Mouse (Mus musculus): ENCODE measurements around the gene Fbxo34. TPM values are rescaled to one million over a fixed set of nuclear protein-coding genes. Genes with fewer than 3 reads are reported as not detected.
"Not testable (repeated sequence)": the region's sequence is repeated elsewhere in the genome, so short reads cannot be mapped to it uniquely, and the experiment has no call there.

Gene Fbxo34
- polyA plus RNA-seq (2015; fragmentation: Nextera tagmentation; extraction: Ambion mirVana) = 20.3 and 23.1 TPM in 2 replicates

DNA sequence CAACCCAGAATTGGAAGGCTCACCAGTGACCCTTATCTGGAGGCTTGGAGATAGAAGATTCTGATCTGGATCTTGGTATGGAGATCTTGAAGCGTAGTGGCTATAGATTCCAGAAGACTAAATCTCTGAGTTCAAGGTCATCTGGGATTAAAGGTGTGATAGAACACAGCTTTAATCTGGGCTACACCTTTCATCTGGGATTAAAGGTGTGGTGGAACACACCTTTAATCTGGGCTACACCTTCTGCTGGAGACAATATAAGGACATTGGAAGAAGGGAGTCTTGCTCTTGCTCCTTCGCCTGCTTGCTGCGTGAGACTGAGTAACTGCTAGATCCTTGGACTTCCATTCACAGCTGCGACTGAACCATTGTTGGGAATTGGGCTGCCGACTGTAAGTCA is at the start of gene Fbxo34:
Gene Fbxo34 (plus strand): TSS at position 301 of the 400 bp plus-strand sequence.
- H3K36me3 ChIP-seq (ENCODE audit: control insufficient read depth, insufficient read depth); H3K4me3 ChIP-seq (replicated peaks; ENCODE audit: low read length); H3K9me3 ChIP-seq (ENCODE audit: control insufficient read depth, low read length); ATAC-seq; H3K4me2 ChIP-seq (ENCODE audit: low read length); H3K27ac ChIP-seq (ENCODE audit: low read length); H3K4me1 ChIP-seq (replicated peaks; ENCODE audit: control insufficient read depth, insufficient read depth, low read length); H3K27me3 ChIP-seq (replicated peaks; ENCODE audit: control insufficient read depth, insufficient read depth, low read length); H3K9ac ChIP-seq (replicated peaks; ENCODE audit: low read depth, low read length): not testable (repeated sequence)
- WGBS = 99% methylated on average over 2 of the region's 5 CpGs

DNA sequence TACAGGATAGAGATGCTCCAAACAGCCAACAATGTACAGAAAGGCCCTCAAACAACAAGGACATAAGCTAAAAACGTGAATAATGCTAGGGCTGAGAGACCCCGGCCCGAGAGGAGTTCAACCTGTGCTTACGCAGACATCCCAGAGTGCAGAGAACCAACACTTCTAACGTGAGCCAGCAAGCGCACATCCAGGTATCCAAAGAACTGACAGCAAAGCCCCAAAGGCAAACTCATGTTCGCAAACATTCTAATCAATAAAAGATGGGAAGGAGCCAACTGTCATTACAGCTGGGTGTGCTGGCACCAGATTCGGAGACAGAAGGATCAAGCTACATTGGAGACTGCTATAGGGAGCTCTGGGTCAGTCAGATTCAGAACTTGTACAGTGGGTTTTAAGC is 47.5 kb upstream of the Fbxo34 start:
- Histone ChIP-seq H3K4me1 (replicated peaks; ENCODE audit: control insufficient read depth, insufficient read depth, low read length) (no peaks in the 10 kb centered on the region), H3K4me3 (replicated peaks; ENCODE audit: low read length) (no peak overlapping the region), H3K36me3 (ENCODE audit: control insufficient read depth, insufficient read depth) (no peaks in the 10 kb centered on the region; the same call in 1 of the 2 replicates), H3K27ac (ENCODE audit: low read length) (no peak overlapping the region), H3K9me3 (ENCODE audit: control insufficient read depth, low read length) (no peaks in the 10 kb centered on the region), H3K9ac (replicated peaks; ENCODE audit: low read depth, low read length) (no peak overlapping the region), H3K27me3 (replicated peaks; ENCODE audit: control insufficient read depth, insufficient read depth, low read length) (no peaks in the 10 kb centered on the region), H3K4me2 (ENCODE audit: low read length) (no peak overlapping the region)
- ATAC-seq = no peak
- 95% methylated on average over 8 of the region's 8 CpGs for WGBS

DNA sequence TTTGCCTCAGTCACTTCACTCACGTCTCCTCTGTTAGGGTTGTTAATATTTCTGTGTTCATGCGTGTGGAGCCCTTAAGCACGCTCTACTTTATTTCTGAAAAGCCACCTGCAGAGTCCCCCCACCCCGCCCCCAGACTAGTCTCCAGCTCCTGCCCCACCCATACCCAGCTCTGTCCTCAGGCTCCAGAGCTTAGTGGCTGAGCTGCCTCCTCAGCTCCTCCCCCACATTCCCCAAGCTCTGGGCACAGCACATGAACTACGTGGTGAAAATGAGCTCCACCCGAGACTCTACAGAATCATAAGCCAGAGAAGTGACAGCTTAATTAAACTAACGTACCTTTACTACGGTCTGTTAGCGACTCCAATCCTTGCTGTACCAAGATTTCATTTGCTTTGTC is 44.2 kb upstream of the Fbxo34 start:
- ATAC-seq = no peak
- WGBS = 83% methylated on average over 9 of the region's 9 CpGs
- H3K36me3 ChIP-seq (ENCODE audit: control insufficient read depth, insufficient read depth) = peaks cover 4% of the 10 kb centered on the region; the same call in 1 of the 2 replicates
- H3K4me2 ChIP-seq (ENCODE audit: low read length) = no peak overlapping the region
- no peak overlapping the region for H3K4me3 ChIP-seq (replicated peaks; ENCODE audit: low read length)
- no peaks in the 10 kb centered on the region for H3K27me3 ChIP-seq (replicated peaks; ENCODE audit: control insufficient read depth, insufficient read depth, low read length)
- no peak overlapping the region for H3K27ac ChIP-seq (ENCODE audit: low read length)
- no peak overlapping the region for H3K9ac ChIP-seq (replicated peaks; ENCODE audit: low read depth, low read length)
- no peaks in the 10 kb centered on the region for H3K4me1 ChIP-seq (replicated peaks; ENCODE audit: control insufficient read depth, insufficient read depth, low read length)
- no peaks in the 10 kb centered on the region for H3K9me3 ChIP-seq (ENCODE audit: control insufficient read depth, low read length)

DNA sequence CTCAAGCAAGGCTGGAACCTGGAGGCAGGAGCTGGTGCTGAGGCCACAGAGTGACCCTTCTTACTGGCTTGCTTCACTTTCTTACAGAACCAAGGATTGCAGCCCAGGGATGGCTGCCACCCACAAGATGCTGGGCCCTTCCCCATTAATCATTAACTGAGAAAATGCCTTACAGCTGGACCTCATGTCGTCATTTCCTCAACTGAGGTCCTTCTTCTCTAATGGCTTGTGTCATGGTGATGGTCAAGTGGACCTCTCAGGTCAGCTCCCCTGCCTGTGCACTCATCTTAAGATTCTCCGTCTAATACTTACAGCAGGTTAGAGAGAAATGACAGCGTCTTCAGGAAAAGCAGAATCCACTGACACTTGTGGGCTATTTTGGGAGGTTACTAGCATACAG is 32.9 kb upstream of the Fbxo34 start:
- Histone ChIP-seq H3K36me3 (ENCODE audit: control insufficient read depth, insufficient read depth) (no peaks in the 10 kb centered on the region), H3K27me3 (replicated peaks; ENCODE audit: control insufficient read depth, insufficient read depth, low read length) (no peaks in the 10 kb centered on the region), H3K9ac (replicated peaks; ENCODE audit: low read depth, low read length) (peak overlapping the region; percentile 13; the same call in 1 of the 2 replicates), H3K4me1 (replicated peaks; ENCODE audit: control insufficient read depth, insufficient read depth, low read length) (peaks cover 16% of the 10 kb centered on the region), H3K4me3 (replicated peaks; ENCODE audit: low read length) (peak overlapping the region; percentile 59), H3K4me2 (ENCODE audit: low read length) (peak overlapping the region; percentile 81), H3K9me3 (ENCODE audit: control insufficient read depth, low read length) (no peaks in the 10 kb centered on the region), H3K27ac (ENCODE audit: low read length) (no peak overlapping the region)
- 40% methylated on average over 3 of the region's 3 CpGs for WGBS
- no peak for ATAC-seq

DNA sequence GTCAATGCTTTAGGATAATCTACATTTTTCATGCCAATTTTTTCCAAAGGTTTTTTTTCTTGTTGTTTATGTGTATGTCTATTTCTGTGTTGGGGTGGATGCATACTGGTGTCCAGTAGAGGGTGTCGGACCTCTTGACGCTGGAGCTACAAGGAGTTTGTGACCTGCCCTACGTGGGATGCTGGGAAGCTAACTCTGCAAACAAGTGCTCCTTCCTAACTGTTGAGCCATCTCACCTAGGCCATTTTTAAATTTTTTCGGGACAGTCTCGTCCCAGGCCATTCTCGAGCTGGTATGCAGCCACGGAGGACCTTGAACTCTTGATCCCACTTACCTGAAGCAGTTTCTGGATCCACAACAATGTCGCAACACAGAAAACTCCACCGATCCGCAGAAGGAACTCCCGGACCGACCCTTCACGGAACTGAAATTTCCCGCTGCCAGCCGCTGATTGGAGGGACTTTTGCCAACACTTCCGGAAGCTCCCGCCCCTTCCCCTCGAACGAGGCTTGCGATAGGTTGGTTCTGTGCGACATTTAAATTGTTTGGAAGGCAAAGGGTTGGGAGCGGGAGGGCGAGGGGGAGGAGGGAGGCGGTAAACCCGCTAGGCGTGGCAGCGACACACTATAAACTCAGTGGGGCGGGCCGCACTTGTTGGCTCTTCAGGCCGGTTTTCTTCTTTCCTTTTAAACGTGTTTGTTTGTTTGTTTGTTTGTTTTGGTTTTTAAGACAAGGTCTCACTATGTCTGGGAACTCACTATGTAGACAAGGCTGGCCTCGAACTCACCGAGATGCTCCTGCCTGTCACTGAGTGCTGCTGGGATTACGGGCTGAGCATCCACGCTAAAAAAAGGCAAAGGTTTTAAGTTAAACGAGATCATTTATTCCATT is 32.2 kb upstream of the Fbxo34 start, which contains the start of gene Dlgap5:
Gene Dlgap5 (minus strand): TSS at position 633 of the 891 bp plus-strand sequence.
- H3K9me3 ChIP-seq (ENCODE audit: control insufficient read depth, low read length) = no peaks in the 10 kb centered on the region
- H3K27ac ChIP-seq (ENCODE audit: low read length) = no peak within 1 kb of the TSS
- peak within 1 kb of the TSS; percentile 81 for H3K4me2 ChIP-seq (ENCODE audit: low read length)
- H3K4me1 ChIP-seq (replicated peaks; ENCODE audit: control insufficient read depth, insufficient read depth, low read length) = peaks cover 16% of the 10 kb centered on the region
- H3K4me3 ChIP-seq (replicated peaks; ENCODE audit: low read length) = peak within 1 kb of the TSS; percentile 59
- peak within 1 kb of the TSS; percentile 55 for H3K9ac ChIP-seq (replicated peaks; ENCODE audit: low read depth, low read length)
- H3K36me3 ChIP-seq (ENCODE audit: control insufficient read depth, insufficient read depth) = no peaks in the 10 kb centered on the region
- ATAC-seq = peak; percentile 99
- H3K27me3 ChIP-seq (replicated peaks; ENCODE audit: control insufficient read depth, insufficient read depth, low read length) = no peaks in the 10 kb centered on the region
- 1% methylated on average over 36 of the region's 36 CpGs for WGBS

DNA sequence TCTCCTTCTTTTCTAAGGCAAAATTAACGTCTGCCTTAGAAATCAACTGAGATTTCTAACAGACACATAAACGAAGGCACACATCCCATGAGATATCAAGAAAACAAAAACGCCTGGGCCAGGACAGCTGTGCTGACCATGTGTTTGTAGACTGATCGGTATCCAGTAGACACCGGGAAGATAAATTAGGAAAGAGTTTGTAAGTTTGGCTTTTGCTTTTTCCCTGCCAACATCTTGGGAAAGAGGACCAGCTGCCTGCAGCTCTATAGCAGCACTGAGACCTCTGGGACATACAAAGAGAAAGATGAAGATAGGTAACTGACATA is 31.6 kb upstream of the Fbxo34 start:
- WGBS = 54% methylated on average over 5 of the region's 5 CpGs
- peak overlapping the region; percentile 55 for H3K9ac ChIP-seq (replicated peaks; ENCODE audit: low read depth, low read length)

DNA sequence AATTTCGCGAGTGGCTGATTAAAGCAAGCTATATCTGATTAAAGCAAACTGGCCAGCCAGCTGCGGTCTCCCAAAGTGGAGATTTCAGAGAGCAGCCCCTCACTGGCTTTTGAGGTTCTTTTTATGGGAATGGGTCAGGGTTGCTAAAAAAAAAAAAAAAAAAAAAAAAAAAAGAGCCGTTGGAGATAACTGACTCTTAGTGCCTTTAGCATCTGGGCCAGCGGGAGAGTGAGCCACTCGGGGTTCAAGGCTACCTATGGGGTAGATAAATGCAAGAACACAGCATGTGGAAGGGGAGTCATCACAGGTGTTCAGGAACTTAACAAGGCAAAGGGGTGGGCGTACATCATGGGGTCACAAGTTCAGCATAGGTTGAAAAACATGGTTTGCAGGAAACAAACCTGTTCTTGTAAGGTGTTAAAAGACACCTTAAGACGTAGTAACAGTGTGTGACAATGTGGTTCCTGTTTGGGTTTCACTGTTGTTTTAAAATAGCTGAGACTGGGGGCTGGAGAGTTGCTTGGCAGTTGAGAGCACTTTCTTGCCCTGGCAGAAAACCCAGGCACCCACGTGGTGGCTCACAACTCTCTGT is 31.1 kb upstream of the Fbxo34 start:
- H3K4me2 ChIP-seq (ENCODE audit: low read length) = no peak overlapping the region
- WGBS = 89% methylated on average over 9 of the region's 9 CpGs
- no peaks in the 10 kb centered on the region for H3K27me3 ChIP-seq (replicated peaks; ENCODE audit: control insufficient read depth, insufficient read depth, low read length)
- no peaks in the 10 kb centered on the region for H3K9me3 ChIP-seq (ENCODE audit: control insufficient read depth, low read length)
- no peak for ATAC-seq
- H3K4me1 ChIP-seq (replicated peaks; ENCODE audit: control insufficient read depth, insufficient read depth, low read length) = peaks cover 16% of the 10 kb centered on the region
- no peak overlapping the region for H3K27ac ChIP-seq (ENCODE audit: low read length)
- H3K4me3 ChIP-seq (replicated peaks; ENCODE audit: low read length) = no peak overlapping the region
- no peak overlapping the region for H3K9ac ChIP-seq (replicated peaks; ENCODE audit: low read depth, low read length)
- no peaks in the 10 kb centered on the region for H3K36me3 ChIP-seq (ENCODE audit: control insufficient read depth, insufficient read depth)

More for the DNA sequence above, 31.6 kb upstream of the Fbxo34 start:
- ATAC-seq = no peak
- Histone ChIP-seq H3K4me2 (ENCODE audit: low read length) (peak overlapping the region; percentile 81), H3K4me1 (replicated peaks; ENCODE audit: control insufficient read depth, insufficient read depth, low read length) (peaks cover 16% of the 10 kb centered on the region), H3K9me3 (ENCODE audit: control insufficient read depth, low read length) (no peaks in the 10 kb centered on the region), H3K36me3 (ENCODE audit: control insufficient read depth, insufficient read depth) (no peaks in the 10 kb centered on the region), H3K27me3 (replicated peaks; ENCODE audit: control insufficient read depth, insufficient read depth, low read length) (no peaks in the 10 kb centered on the region), H3K4me3 (replicated peaks; ENCODE audit: low read length) (peak overlapping the region; percentile 59), H3K27ac (ENCODE audit: low read length) (no peak overlapping the region)

DNA sequence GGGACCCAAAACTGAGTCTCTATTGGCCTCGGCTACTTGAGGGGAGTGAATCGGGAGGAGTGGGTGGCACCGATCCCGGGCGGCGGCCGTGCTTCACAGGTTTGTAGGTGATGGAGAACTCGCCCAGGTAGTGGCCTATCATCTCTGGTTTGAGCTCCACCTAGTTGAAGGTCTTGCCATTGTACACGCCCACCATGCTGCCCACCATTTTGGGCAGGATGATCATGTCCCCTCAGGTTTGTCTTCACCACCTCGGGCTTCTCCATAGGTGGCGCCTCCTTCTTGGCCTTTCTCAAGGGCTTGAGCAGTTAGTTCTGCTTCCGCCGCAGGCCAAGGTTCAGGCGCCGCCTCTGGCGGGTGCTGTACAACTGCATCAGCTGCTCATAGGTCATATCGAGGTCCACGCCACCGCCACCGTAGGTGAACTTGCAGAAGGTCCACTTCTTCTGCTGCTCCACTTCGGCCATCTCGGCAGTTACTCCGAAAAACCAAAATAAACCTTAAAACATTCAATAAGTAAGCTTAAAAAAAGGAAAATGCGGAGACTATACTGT is 30.4 kb upstream of the Fbxo34 start:
- H3K9ac ChIP-seq (replicated peaks; ENCODE audit: low read depth, low read length) = no peak overlapping the region
- no peaks in the 10 kb centered on the region for H3K27me3 ChIP-seq (replicated peaks; ENCODE audit: control insufficient read depth, insufficient read depth, low read length)
- H3K36me3 ChIP-seq (ENCODE audit: control insufficient read depth, insufficient read depth) = no peaks in the 10 kb centered on the region
- H3K4me1 ChIP-seq (replicated peaks; ENCODE audit: control insufficient read depth, insufficient read depth, low read length) = peaks cover 16% of the 10 kb centered on the region
- H3K9me3 ChIP-seq (ENCODE audit: control insufficient read depth, low read length) = no peaks in the 10 kb centered on the region
- H3K4me3 ChIP-seq (replicated peaks; ENCODE audit: low read length) = no peak overlapping the region
- 93% methylated on average over 24 of the region's 24 CpGs for WGBS
- ATAC-seq = no peak
- no peak overlapping the region for H3K4me2 ChIP-seq (ENCODE audit: low read length)
- no peak overlapping the region for H3K27ac ChIP-seq (ENCODE audit: low read length)

DNA sequence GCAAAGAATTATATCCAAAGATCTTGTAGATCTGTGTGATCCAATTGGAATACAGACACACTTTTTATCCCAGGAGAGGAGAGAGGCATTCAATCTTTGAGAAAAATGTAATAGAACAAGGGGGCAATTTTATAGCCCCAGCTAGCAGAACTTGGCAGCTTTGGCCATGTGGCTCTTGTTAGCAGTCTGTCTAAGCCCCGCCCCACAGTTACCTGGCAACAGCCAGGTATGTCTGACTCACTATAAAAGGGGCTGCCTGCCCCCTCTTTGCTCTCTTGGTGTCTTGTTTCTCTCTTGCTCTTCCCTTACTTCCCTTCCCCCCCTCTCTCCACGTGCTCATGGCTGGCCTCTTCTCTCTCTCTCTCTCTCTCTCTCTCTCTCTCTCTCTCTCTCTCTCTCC is 28.6 kb upstream of the Fbxo34 start:
- no peak for ATAC-seq
- H3K4me1 ChIP-seq (replicated peaks; ENCODE audit: control insufficient read depth, insufficient read depth, low read length) = peaks cover 16% of the 10 kb centered on the region
- 31% methylated on average over 2 of the region's 2 CpGs for WGBS
- no peak overlapping the region for H3K4me3 ChIP-seq (replicated peaks; ENCODE audit: low read length)
- no peak overlapping the region for H3K27ac ChIP-seq (ENCODE audit: low read length)
- H3K4me2 ChIP-seq (ENCODE audit: low read length) = no peak overlapping the region
- H3K27me3 ChIP-seq (replicated peaks; ENCODE audit: control insufficient read depth, insufficient read depth, low read length) = no peaks in the 10 kb centered on the region
- no peaks in the 10 kb centered on the region for H3K36me3 ChIP-seq (ENCODE audit: control insufficient read depth, insufficient read depth)
- H3K9me3 ChIP-seq (ENCODE audit: control insufficient read depth, low read length) = no peaks in the 10 kb centered on the region
- no peak overlapping the region for H3K9ac ChIP-seq (replicated peaks; ENCODE audit: low read depth, low read length)

Measured in forebrain, embryonic 16.5 days (tissue).